Mouse (Mus musculus): ENCODE data around the gene Slc6a1. TPM values are rescaled to one million over a fixed set of nuclear protein-coding genes. Genes with fewer than 3 reads are reported as not detected.

Gene Slc6a1
- total RNA-seq, 2 experiments from 2014 or later: not detected

GRCm38 (mm10) chr6:114345156-114345555 is 62.7 kb downstream of the Slc6a1 start:
- ATAC-seq (replicated peaks; ENCODE audit: poor library complexity, severe bottlenecking): peak; percentile 66

DNA sequence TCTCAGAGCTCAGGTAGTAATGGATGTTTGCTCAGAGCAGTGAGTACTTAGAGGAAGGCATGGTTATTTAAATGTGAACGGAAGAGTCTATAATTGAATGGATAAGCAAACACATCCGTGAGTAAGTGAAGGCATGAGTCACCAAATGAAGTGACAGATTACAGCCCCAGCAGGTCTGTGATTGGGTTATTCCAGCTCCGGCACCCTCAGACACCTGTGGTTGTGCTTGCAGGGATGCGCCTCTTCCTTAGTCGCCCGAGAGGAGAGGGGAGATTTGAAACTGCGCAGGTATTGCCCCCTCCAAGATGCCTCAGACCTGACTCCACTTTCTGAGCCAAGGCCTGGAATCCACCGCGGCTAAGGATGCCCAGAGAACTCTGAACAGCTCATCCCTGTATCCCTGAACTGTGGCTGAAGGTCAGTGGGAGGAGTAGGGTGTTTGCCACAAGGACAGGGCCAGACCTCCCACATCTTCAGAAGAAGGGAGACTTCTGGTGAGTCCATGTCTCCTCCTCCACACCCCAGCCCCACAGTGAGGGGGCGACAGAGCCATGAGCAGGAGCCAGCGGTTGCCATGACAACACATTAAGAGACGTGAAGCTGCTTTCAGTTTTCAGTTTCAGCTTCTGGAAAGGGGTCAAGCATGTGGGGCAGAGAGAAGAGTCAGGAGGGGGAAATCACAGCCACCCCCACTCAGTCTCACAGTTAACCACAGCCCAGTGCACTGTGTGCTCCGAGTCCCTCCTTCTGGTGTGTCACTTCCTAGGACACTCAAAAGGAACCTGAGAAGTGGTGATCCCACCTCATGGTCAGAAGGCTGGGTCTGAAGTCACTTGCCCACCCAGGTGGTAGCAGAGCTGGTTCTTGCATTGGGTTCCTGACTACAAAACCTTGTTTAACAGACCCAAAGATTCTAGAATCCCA is 65.7 kb downstream of the Slc6a1 start:
- ATAC-seq (replicated peaks; ENCODE audit: poor library complexity, severe bottlenecking): no peak

GRCm38 (mm10) chr6:114354635-114355034 is 72.2 kb downstream of the Slc6a1 start:
- ATAC-seq (replicated peaks; ENCODE audit: poor library complexity, severe bottlenecking): no peak

GRCm38 (mm10) chr6:114358171-114358570 is 75.7 kb downstream of the Slc6a1 start:
- ATAC-seq (replicated peaks; ENCODE audit: poor library complexity, severe bottlenecking): no peak

- peak; percentile 77 for ATAC-seq (replicated peaks; ENCODE audit: poor library complexity, severe bottlenecking)
Measured at GRCm38 (mm10) chr6:114362355-114362754, 79.9 kb downstream of the Slc6a1 start.

DNA sequence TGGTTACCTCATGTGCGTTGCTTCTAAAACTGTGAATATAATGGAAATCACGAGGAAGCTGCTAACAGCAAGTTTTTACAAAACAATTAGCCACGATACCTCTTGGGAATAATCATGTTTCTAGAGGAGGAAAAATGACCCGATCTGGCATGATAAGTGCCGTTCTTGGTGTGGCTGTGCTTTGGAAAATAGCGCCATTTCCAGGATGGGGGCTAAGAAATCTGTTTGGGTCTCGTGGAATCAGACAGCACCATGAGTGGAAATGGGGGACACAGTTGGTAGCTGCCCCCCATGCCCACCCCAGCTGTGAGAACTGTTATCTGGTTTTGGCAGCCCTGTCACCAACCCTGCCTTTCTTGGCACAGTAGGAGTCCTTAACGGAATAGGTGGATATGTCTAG is 81.3 kb downstream of the Slc6a1 start:
- ATAC-seq (replicated peaks; ENCODE audit: poor library complexity, severe bottlenecking): no peak

DNA sequence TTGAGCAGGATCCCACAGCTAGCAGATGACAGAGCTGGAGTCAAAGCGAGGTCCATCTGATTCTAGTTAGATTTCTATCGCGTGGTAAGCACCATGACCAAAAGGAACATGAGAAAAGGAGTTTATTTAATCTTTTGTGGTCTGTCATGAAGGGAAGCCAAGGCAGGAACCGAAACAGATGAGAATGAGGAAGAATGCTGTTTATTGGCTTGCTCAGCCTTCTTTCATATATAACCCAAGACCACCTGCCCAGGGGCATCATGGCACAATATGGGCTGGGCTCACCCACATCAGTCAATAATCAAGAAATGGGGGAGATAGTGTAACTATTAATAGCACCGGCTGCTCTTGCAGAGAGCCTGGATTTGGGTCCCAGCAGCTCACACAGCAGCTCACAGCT is 82.3 kb downstream of the Slc6a1 start:
- ATAC-seq (replicated peaks; ENCODE audit: poor library complexity, severe bottlenecking): peak; percentile 83

GRCm38 (mm10) chr6:114366191-114366590 is 83.8 kb downstream of the Slc6a1 start:
- ATAC-seq (replicated peaks; ENCODE audit: poor library complexity, severe bottlenecking): no peak

Other genes starting within 250 kb of the Slc6a1 start
- gene Atp2b2, start 240.0 kb upstream of the Slc6a1 start, total RNA-seq (2014; fragmentation: Nextera tagmentation): 0.15 TPM in 1 of 2 replicates, not detected in the other
- gene Atp2b2, start 240.0 kb upstream of the Slc6a1 start, total RNA-seq (2017): not detected in 2 replicates
- not detected in 2 replicates for gene Slc6a11, start 151.4 kb upstream of the Slc6a1 start, total RNA-seq (2014; fragmentation: Nextera tagmentation)
- not detected in 2 replicates for gene Slc6a11, start 151.4 kb upstream of the Slc6a1 start, total RNA-seq (2017)
- gene Hrh1, start 115.3 kb downstream of the Slc6a1 start, total RNA-seq (2014; fragmentation: Nextera tagmentation): not detected in 2 replicates
- gene Hrh1, start 115.3 kb downstream of the Slc6a1 start, total RNA-seq (2017): not detected in 2 replicates